Mouse (Mus musculus): ENCODE data around the gene Abhd12. TPM values are rescaled to one million over a fixed set of nuclear protein-coding genes. Genes with fewer than 3 reads are reported as not detected.
"Not testable (repeated sequence)": the region's sequence is repeated elsewhere in the genome, so short reads cannot be mapped to it uniquely, and the experiment has no call there.

Gene Abhd12
- polyA plus RNA-seq (2015; fragmentation: Nextera tagmentation; extraction: Ambion mirVana), result 112 and 127 TPM in 2 replicates

- Histone ChIP-seq H3K36me3 (ENCODE audit: control insufficient read depth, insufficient read depth, low read length) (0 out of 2 replicates have a peak, but pooled peaks cover 2% of the 10 kb centered on the region), H3K4me2 (ENCODE audit: low read length) (peak within 1 kb of the TSS; percentile 92), H3K27ac (ENCODE audit: low read length) (peak within 1 kb of the TSS; percentile 92), H3K4me3 (ENCODE audit: low read depth, low read length) (peak within 1 kb of the TSS; percentile 96), H3K27me3 (ENCODE audit: control insufficient read depth, insufficient read depth, low read depth, low read length) (no peaks in the 10 kb centered on the region), H3K4me1 (ENCODE audit: control insufficient read depth, insufficient read depth, low read length) (peaks cover 23% of the 10 kb centered on the region), H3K9me3 (replicated peaks; ENCODE audit: control insufficient read depth, low read length, poor library complexity, severe bottlenecking) (no peaks in the 10 kb centered on the region), H3K9ac (ENCODE audit: low read depth, low read length) (peak within 1 kb of the TSS; percentile 96)
- under 1% methylated on average over 72 of the region's 72 CpGs for WGBS
- peak; percentile 99 for ATAC-seq
These were observed at the start of gene Abhd12 for GRCm38 (mm10) chr2:150904272-150904935. Abhd12 (minus strand) TSS chr2:150904741.

DNA sequence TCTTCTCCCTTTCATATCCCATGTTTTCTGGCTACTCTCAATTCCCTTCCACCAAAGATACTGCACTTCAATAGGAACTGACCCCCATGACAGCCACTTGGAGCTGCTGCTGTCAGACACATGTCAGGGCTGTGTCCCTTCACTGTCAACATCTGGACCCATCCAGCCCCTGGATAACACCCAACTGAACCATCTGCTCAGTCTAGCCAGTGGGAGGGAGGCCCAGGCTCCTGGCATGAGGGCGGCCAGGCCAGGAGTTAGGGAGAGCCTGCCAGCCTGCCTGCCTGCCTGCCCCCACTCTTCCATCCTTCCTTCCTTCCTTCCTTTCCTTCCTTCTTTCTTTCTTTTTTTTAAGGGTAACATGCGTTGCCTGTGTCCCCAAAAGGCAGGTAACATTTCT lies 46.7 kb upstream of the Abhd12 start:
- 91% methylated on average over 2 of the region's 2 CpGs for WGBS
- ATAC-seq, result no peak

GRCm38 (mm10) chr2:150950056-150950455 lies 45.5 kb upstream of the Abhd12 start:
- ATAC-seq, result no peak
- Histone ChIP-seq H3K4me1 (ENCODE audit: control insufficient read depth, insufficient read depth, low read length) (no peaks in the 10 kb centered on the region), H3K27ac (ENCODE audit: low read length) (no peak overlapping the region), H3K36me3 (ENCODE audit: control insufficient read depth, insufficient read depth, low read length) (no peaks in the 10 kb centered on the region; the same call in 1 of the 2 replicates), H3K27me3 (ENCODE audit: control insufficient read depth, insufficient read depth, low read depth, low read length) (no peaks in the 10 kb centered on the region), H3K4me3 (ENCODE audit: low read depth, low read length) (no peak overlapping the region), H3K9me3 (replicated peaks; ENCODE audit: control insufficient read depth, low read length, poor library complexity, severe bottlenecking) (no peaks in the 10 kb centered on the region), H3K4me2 (ENCODE audit: low read length) (no peak overlapping the region), H3K9ac (ENCODE audit: low read depth, low read length) (no peak overlapping the region)
- over 99% methylated on average over 6 of the region's 6 CpGs for WGBS

More for the DNA sequence above, 46.7 kb upstream of the Abhd12 start:
- Histone ChIP-seq H3K4me3 (ENCODE audit: low read depth, low read length) (no peak overlapping the region), H3K4me1 (ENCODE audit: control insufficient read depth, insufficient read depth, low read length) (no peaks in the 10 kb centered on the region), H3K9me3 (replicated peaks; ENCODE audit: control insufficient read depth, low read length, poor library complexity, severe bottlenecking) (no peaks in the 10 kb centered on the region), H3K4me2 (ENCODE audit: low read length) (no peak overlapping the region), H3K27ac (ENCODE audit: low read length) (no peak overlapping the region), H3K27me3 (ENCODE audit: control insufficient read depth, insufficient read depth, low read depth, low read length) (no peaks in the 10 kb centered on the region), H3K36me3 (ENCODE audit: control insufficient read depth, insufficient read depth, low read length) (no peaks in the 10 kb centered on the region; the same call in 1 of the 2 replicates), H3K9ac (ENCODE audit: low read depth, low read length) (no peak overlapping the region)

- Histone ChIP-seq H3K27ac (ENCODE audit: low read length) (no peak overlapping the region), H3K4me3 (ENCODE audit: low read depth, low read length) (no peak overlapping the region), H3K27me3 (ENCODE audit: control insufficient read depth, insufficient read depth, low read depth, low read length) (no peaks in the 10 kb centered on the region), H3K4me1 (ENCODE audit: control insufficient read depth, insufficient read depth, low read length) (no peaks in the 10 kb centered on the region), H3K9ac (ENCODE audit: low read depth, low read length) (no peak overlapping the region), H3K36me3 (ENCODE audit: control insufficient read depth, insufficient read depth, low read length) (no peaks in the 10 kb centered on the region; the same call in 1 of the 2 replicates), H3K9me3 (replicated peaks; ENCODE audit: control insufficient read depth, low read length, poor library complexity, severe bottlenecking) (no peaks in the 10 kb centered on the region), H3K4me2 (ENCODE audit: low read length) (no peak overlapping the region)
- WGBS, result 86% methylated on average over 3 of the region's 3 CpGs
- no peak for ATAC-seq
These were observed 45.1 kb upstream of the Abhd12 start for GRCm38 (mm10) chr2:150949652-150950051.

DNA sequence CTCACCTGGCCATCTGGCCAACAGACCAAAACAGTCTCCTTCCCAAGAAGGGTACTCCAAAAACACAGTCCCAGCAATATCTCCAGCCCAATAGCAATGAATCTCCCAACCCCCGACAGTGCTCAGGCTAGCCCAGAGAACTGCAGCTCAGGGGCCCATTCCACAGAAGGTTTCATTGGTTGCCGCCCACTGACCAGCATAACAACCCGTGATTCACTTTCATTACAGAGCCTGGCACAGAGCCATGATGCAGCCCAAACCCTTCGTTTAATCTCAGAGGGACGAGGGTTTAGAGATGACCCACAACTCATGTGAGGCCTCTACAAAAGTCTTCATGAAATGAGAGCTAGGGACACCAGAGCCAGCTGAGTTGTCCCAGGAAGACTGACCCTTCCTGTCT lies 44.2 kb upstream of the Abhd12 start:
- H3K27me3 ChIP-seq (ENCODE audit: control insufficient read depth, insufficient read depth, low read depth, low read length), result no peaks in the 10 kb centered on the region
- 91% methylated on average over 5 of the region's 5 CpGs for WGBS
- no peak for ATAC-seq
- peaks cover 2% of the 10 kb centered on the region; the same call in 1 of the 2 replicates for H3K36me3 ChIP-seq (ENCODE audit: control insufficient read depth, insufficient read depth, low read length)
- no peak overlapping the region for H3K27ac ChIP-seq (ENCODE audit: low read length)
- H3K4me2 ChIP-seq (ENCODE audit: low read length), result no peak overlapping the region
- no peak overlapping the region for H3K4me3 ChIP-seq (ENCODE audit: low read depth, low read length)
- H3K9ac ChIP-seq (ENCODE audit: low read depth, low read length), result no peak overlapping the region
- no peaks in the 10 kb centered on the region for H3K4me1 ChIP-seq (ENCODE audit: control insufficient read depth, insufficient read depth, low read length)
- no peaks in the 10 kb centered on the region for H3K9me3 ChIP-seq (replicated peaks; ENCODE audit: control insufficient read depth, low read length, poor library complexity, severe bottlenecking)

- H3K9me3 ChIP-seq (replicated peaks; ENCODE audit: control insufficient read depth, low read length, poor library complexity, severe bottlenecking); H3K36me3 ChIP-seq (ENCODE audit: control insufficient read depth, insufficient read depth, low read length); H3K9ac ChIP-seq (ENCODE audit: low read depth, low read length); H3K4me1 ChIP-seq (ENCODE audit: control insufficient read depth, insufficient read depth, low read length); H3K4me3 ChIP-seq (ENCODE audit: low read depth, low read length); ATAC-seq; H3K27me3 ChIP-seq (ENCODE audit: control insufficient read depth, insufficient read depth, low read depth, low read length); H3K4me2 ChIP-seq (ENCODE audit: low read length); H3K27ac ChIP-seq (ENCODE audit: low read length): not testable (repeated sequence)
- 92% methylated on average over 12 of the region's 12 CpGs for WGBS
These were observed 43.5 kb upstream of the Abhd12 start for GRCm38 (mm10) chr2:150947880-150948611.

GRCm38 (mm10) chr2:150947341-150947740 lies 42.8 kb upstream of the Abhd12 start:
- not testable (repeated sequence) for H3K9ac ChIP-seq (ENCODE audit: low read depth, low read length); H3K9me3 ChIP-seq (replicated peaks; ENCODE audit: control insufficient read depth, low read length, poor library complexity, severe bottlenecking); H3K27me3 ChIP-seq (ENCODE audit: control insufficient read depth, insufficient read depth, low read depth, low read length); ATAC-seq; H3K4me2 ChIP-seq (ENCODE audit: low read length); H3K4me3 ChIP-seq (ENCODE audit: low read depth, low read length); H3K36me3 ChIP-seq (ENCODE audit: control insufficient read depth, insufficient read depth, low read length); H3K4me1 ChIP-seq (ENCODE audit: control insufficient read depth, insufficient read depth, low read length); H3K27ac ChIP-seq (ENCODE audit: low read length)
- WGBS, result 87% methylated on average over 5 of the region's 5 CpGs

- no peak overlapping the region for H3K4me3 ChIP-seq (ENCODE audit: low read depth, low read length)
- H3K4me2 ChIP-seq (ENCODE audit: low read length), result no peak overlapping the region
- no peaks in the 10 kb centered on the region for H3K27me3 ChIP-seq (ENCODE audit: control insufficient read depth, insufficient read depth, low read depth, low read length)
- H3K4me1 ChIP-seq (ENCODE audit: control insufficient read depth, insufficient read depth, low read length), result no peaks in the 10 kb centered on the region
- WGBS, result 92% methylated on average over 5 of the region's 5 CpGs
- H3K9me3 ChIP-seq (replicated peaks; ENCODE audit: control insufficient read depth, low read length, poor library complexity, severe bottlenecking), result no peaks in the 10 kb centered on the region
- no peak overlapping the region for H3K9ac ChIP-seq (ENCODE audit: low read depth, low read length)
- H3K36me3 ChIP-seq (ENCODE audit: control insufficient read depth, insufficient read depth, low read length), result peaks cover 2% of the 10 kb centered on the region; the same call in 1 of the 2 replicates
- no peak for ATAC-seq
- H3K27ac ChIP-seq (ENCODE audit: low read length), result no peak overlapping the region
These were observed 39.5 kb upstream of the Abhd12 start for GRCm38 (mm10) chr2:150944017-150944416.

DNA sequence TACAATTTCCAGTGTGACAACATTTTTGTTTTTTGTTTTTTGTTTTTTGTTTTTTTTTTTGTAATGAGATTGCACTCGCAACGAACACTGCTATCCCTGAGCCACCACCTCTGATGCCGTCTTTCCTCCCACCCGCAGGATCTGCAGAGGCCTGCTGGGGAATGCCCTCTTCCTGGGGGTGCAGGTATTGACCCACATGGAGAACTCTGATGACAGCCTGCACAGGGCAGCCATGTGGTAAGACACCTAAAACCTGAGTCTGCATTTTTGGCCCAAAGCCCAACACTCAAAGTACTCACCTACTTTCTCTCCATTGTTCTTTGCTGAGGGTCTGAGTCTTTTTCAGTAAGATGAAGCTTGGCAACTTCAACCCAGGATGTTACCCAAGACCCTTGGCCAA lies 30.1 kb upstream of the Abhd12 start:
- no peak for ATAC-seq
- Histone ChIP-seq H3K4me2 (ENCODE audit: low read length) (no peak overlapping the region), H3K27me3 (ENCODE audit: control insufficient read depth, insufficient read depth, low read depth, low read length) (no peaks in the 10 kb centered on the region), H3K36me3 (ENCODE audit: control insufficient read depth, insufficient read depth, low read length) (peaks cover 4% of the 10 kb centered on the region; the same call in 1 of the 2 replicates), H3K9ac (ENCODE audit: low read depth, low read length) (no peak overlapping the region), H3K4me1 (ENCODE audit: control insufficient read depth, insufficient read depth, low read length) (no peaks in the 10 kb centered on the region), H3K27ac (ENCODE audit: low read length) (no peak overlapping the region), H3K9me3 (replicated peaks; ENCODE audit: control insufficient read depth, low read length, poor library complexity, severe bottlenecking) (no peaks in the 10 kb centered on the region), H3K4me3 (ENCODE audit: low read depth, low read length) (no peak overlapping the region)
- 93% methylated on average over 4 of the region's 4 CpGs for WGBS
